Mouse (Mus musculus): ENCODE measurements at regions not wholly inside any gene's neighbourhood (a gene's known extent, or its start where the extent isn't known, plus 50 kb on each side); places are given as distances from the start of the nearest gene placed in this dataset.

- Histone ChIP-seq H3K9me3 (ENCODE audit: low read length) (no peaks in the 10 kb centered on the region), H3K36me3 (ENCODE audit: insufficient read depth, low read length) (no peaks in the 10 kb centered on the region), H3K4me3 (ENCODE audit: low read depth, low read length) (no peak overlapping the region), H3K27me3 (ENCODE audit: insufficient read depth, low read length) (no peaks in the 10 kb centered on the region), H3K4me1 (ENCODE audit: insufficient read depth, low read length) (no peaks in the 10 kb centered on the region), H3K4me2 (ENCODE audit: low read depth, low read length, poor library complexity, severe bottlenecking) (no peak overlapping the region), H3K27ac (ENCODE audit: low read depth, low read length) (no peak overlapping the region), H3K9ac (replicated peaks; ENCODE audit: low read length, poor library complexity, severe bottlenecking) (no peak overlapping the region)
- DNase-seq (ENCODE audit: low spot score) (no peak), ATAC-seq (ENCODE audit: low FRiP score) (no peak)
- no peak for TF ChIP-seq CTCF (IDR thresholded peaks at IDR 0.05)
- 98% methylated on average over 3 of the region's 3 CpGs for WGBS
Observed at GRCm38 (mm10) chr10:109226989-109227388, 216.2 kb upstream of the Syt1 start.

- no peak overlapping the region for H3K4me2 ChIP-seq (ENCODE audit: low read depth, low read length, poor library complexity, severe bottlenecking)
- H3K9ac ChIP-seq (replicated peaks; ENCODE audit: low read length, poor library complexity, severe bottlenecking), result no peak overlapping the region
- no peak for ATAC-seq (ENCODE audit: low FRiP score)
- peak; percentile 44 for DNase-seq (ENCODE audit: low spot score)
- no peak overlapping the region for H3K27ac ChIP-seq (ENCODE audit: low read depth, low read length)
- no peak for TF ChIP-seq CTCF (IDR thresholded peaks at IDR 0.05)
- no peak overlapping the region for H3K4me3 ChIP-seq (ENCODE audit: low read depth, low read length)
- H3K9me3 ChIP-seq (ENCODE audit: low read length), result no peaks in the 10 kb centered on the region
- H3K36me3 ChIP-seq (ENCODE audit: insufficient read depth, low read length), result no peaks in the 10 kb centered on the region
- H3K27me3 ChIP-seq (ENCODE audit: insufficient read depth, low read length), result no peaks in the 10 kb centered on the region
- no peaks in the 10 kb centered on the region for H3K4me1 ChIP-seq (ENCODE audit: insufficient read depth, low read length)
- 71% methylated on average over 8 of the region's 8 CpGs for WGBS
Observed at GRCm38 (mm10) chr10:109188761-109189503, 178.2 kb upstream of the Syt1 start.

GRCm38 (mm10) chr10:109188252-109188651 is 177.5 kb upstream of the Syt1 start:
- Histone ChIP-seq H3K4me1 (ENCODE audit: insufficient read depth, low read length) (no peaks in the 10 kb centered on the region), H3K9ac (replicated peaks; ENCODE audit: low read length, poor library complexity, severe bottlenecking) (no peak overlapping the region), H3K4me3 (ENCODE audit: low read depth, low read length) (no peak overlapping the region), H3K36me3 (ENCODE audit: insufficient read depth, low read length) (no peaks in the 10 kb centered on the region), H3K4me2 (ENCODE audit: low read depth, low read length, poor library complexity, severe bottlenecking) (no peak overlapping the region), H3K27me3 (ENCODE audit: insufficient read depth, low read length) (no peaks in the 10 kb centered on the region), H3K9me3 (ENCODE audit: low read length) (no peaks in the 10 kb centered on the region), H3K27ac (ENCODE audit: low read depth, low read length) (no peak overlapping the region)
- TF ChIP-seq CTCF (IDR thresholded peaks at IDR 0.05), result no peak
- DNase-seq (ENCODE audit: low spot score) (peak; percentile 37), ATAC-seq (ENCODE audit: low FRiP score) (no peak)
- 75% methylated on average over 4 of the region's 4 CpGs for WGBS

- ATAC-seq (ENCODE audit: low FRiP score), result no peak
- H3K4me2 ChIP-seq (ENCODE audit: low read depth, low read length, poor library complexity, severe bottlenecking), result no peak overlapping the region
- no peak overlapping the region for H3K9ac ChIP-seq (replicated peaks; ENCODE audit: low read length, poor library complexity, severe bottlenecking)
- no peaks in the 10 kb centered on the region for H3K36me3 ChIP-seq (ENCODE audit: insufficient read depth, low read length)
- no peak for TF ChIP-seq CTCF (IDR thresholded peaks at IDR 0.05)
- no peaks in the 10 kb centered on the region for H3K9me3 ChIP-seq (ENCODE audit: low read length)
- 42% methylated on average over 2 of the region's 2 CpGs for WGBS
- no peak overlapping the region for H3K4me3 ChIP-seq (ENCODE audit: low read depth, low read length)
- H3K27ac ChIP-seq (ENCODE audit: low read depth, low read length), result no peak overlapping the region
- H3K27me3 ChIP-seq (ENCODE audit: insufficient read depth, low read length), result no peaks in the 10 kb centered on the region
- DNase-seq (ENCODE audit: low spot score), result no peak
- no peaks in the 10 kb centered on the region for H3K4me1 ChIP-seq (ENCODE audit: insufficient read depth, low read length)
Observed at GRCm38 (mm10) chr10:109185243-109185642, 174.5 kb upstream of the Syt1 start.

GRCm38 (mm10) chr10:109180527-109180926 is 169.7 kb upstream of the Syt1 start:
- TF ChIP-seq CTCF (IDR thresholded peaks at IDR 0.05), result no peak
- 85% methylated on average over 4 of the region's 4 CpGs for WGBS
- no peak overlapping the region for H3K27ac ChIP-seq (ENCODE audit: low read depth, low read length)
- H3K4me1 ChIP-seq (ENCODE audit: insufficient read depth, low read length), result no peaks in the 10 kb centered on the region
- H3K9ac ChIP-seq (replicated peaks; ENCODE audit: low read length, poor library complexity, severe bottlenecking), result no peak overlapping the region
- H3K4me2 ChIP-seq (ENCODE audit: low read depth, low read length, poor library complexity, severe bottlenecking), result no peak overlapping the region
- H3K36me3 ChIP-seq (ENCODE audit: insufficient read depth, low read length), result no peaks in the 10 kb centered on the region
- DNase-seq (ENCODE audit: low spot score), result no peak
- no peak for ATAC-seq (ENCODE audit: low FRiP score)
- no peaks in the 10 kb centered on the region for H3K9me3 ChIP-seq (ENCODE audit: low read length)
- no peak overlapping the region for H3K4me3 ChIP-seq (ENCODE audit: low read depth, low read length)
- H3K27me3 ChIP-seq (ENCODE audit: insufficient read depth, low read length), result no peaks in the 10 kb centered on the region

- Histone ChIP-seq H3K27me3 (ENCODE audit: insufficient read depth, low read length) (no peaks in the 10 kb centered on the region), H3K27ac (ENCODE audit: low read depth, low read length) (no peak overlapping the region), H3K9ac (replicated peaks; ENCODE audit: low read length, poor library complexity, severe bottlenecking) (no peak overlapping the region), H3K9me3 (ENCODE audit: low read length) (no peaks in the 10 kb centered on the region), H3K36me3 (ENCODE audit: insufficient read depth, low read length) (no peaks in the 10 kb centered on the region), H3K4me3 (ENCODE audit: low read depth, low read length) (no peak overlapping the region), H3K4me1 (ENCODE audit: insufficient read depth, low read length) (no peaks in the 10 kb centered on the region), H3K4me2 (ENCODE audit: low read depth, low read length, poor library complexity, severe bottlenecking) (no peak overlapping the region)
- ATAC-seq (ENCODE audit: low FRiP score) (no peak), DNase-seq (ENCODE audit: low spot score) (no peak)
- WGBS, result 82% methylated on average over 1 of the region's 1 CpGs
- no peak for TF ChIP-seq CTCF (IDR thresholded peaks at IDR 0.05)
Observed at GRCm38 (mm10) chr10:109160730-109161129, 149.9 kb upstream of the Syt1 start.
